Mouse (Mus musculus) forelimb bud, embryonic 11.5 days (tissue): ENCODE measurements around the gene Pp2d1.
A peak's percentile ranks its signal among the peaks of the same experiment; 100 is the strongest.
"Not testable (repeated sequence)": the region's sequence is repeated elsewhere in the genome, so short reads cannot be mapped to it uniquely, and the experiment has no call there.

Experiments used
- DNase-seq: peaks from one replicate; pipeline ENCODE4 v3.0.0-alpha.2; 2012; ENCODE audit warnings: low read depth, low spot score

Gene Pp2d1

GRCm38 (mm10) chr17:53539351-53539750 lies at the start of gene Pp2d1:
Gene Pp2d1 (minus strand): TSS chr17:53539451.
- DNase-seq: not testable (repeated sequence)

GRCm38 (mm10) chr17:53588097-53588855 lies 49.0 kb upstream of the Pp2d1 start:
- DNase-seq: no peak

- no peak for DNase-seq
Measured at GRCm38 (mm10) chr17:53587074-53587851, 48.0 kb upstream of the Pp2d1 start.

- DNase-seq: no peak
Measured at GRCm38 (mm10) chr17:53583846-53584579, 44.8 kb upstream of the Pp2d1 start.

GRCm38 (mm10) chr17:53582805-53583204 lies 43.6 kb upstream of the Pp2d1 start:
- DNase-seq: no peak

- DNase-seq: no peak
Measured at GRCm38 (mm10) chr17:53582026-53582585, 42.9 kb upstream of the Pp2d1 start.

GRCm38 (mm10) chr17:53580237-53580636 lies 41.0 kb upstream of the Pp2d1 start:
- DNase-seq: no peak

- no peak for DNase-seq
Measured at GRCm38 (mm10) chr17:53579612-53580011, 40.4 kb upstream of the Pp2d1 start.

- DNase-seq: no peak
Measured at GRCm38 (mm10) chr17:53578776-53579175, 39.5 kb upstream of the Pp2d1 start.

GRCm38 (mm10) chr17:53578249-53578648 lies 39.0 kb upstream of the Pp2d1 start:
- DNase-seq: no peak

- no peak for DNase-seq
Measured at GRCm38 (mm10) chr17:53577754-53578153, 38.5 kb upstream of the Pp2d1 start.

GRCm38 (mm10) chr17:53577151-53577550 lies 37.9 kb upstream of the Pp2d1 start:
- no peak for DNase-seq

GRCm38 (mm10) chr17:53573019-53573556 lies 33.8 kb upstream of the Pp2d1 start:
- no peak for DNase-seq

- not testable (repeated sequence) for DNase-seq
Measured at GRCm38 (mm10) chr17:53570932-53571331, 31.7 kb upstream of the Pp2d1 start.

- no peak for DNase-seq
Measured at GRCm38 (mm10) chr17:53570361-53570875, 31.2 kb upstream of the Pp2d1 start.

GRCm38 (mm10) chr17:53569829-53570228 lies 30.6 kb upstream of the Pp2d1 start:
- no peak for DNase-seq

- DNase-seq: no peak
Measured at GRCm38 (mm10) chr17:53568734-53569386, 29.6 kb upstream of the Pp2d1 start.

GRCm38 (mm10) chr17:53568118-53568517 lies 28.9 kb upstream of the Pp2d1 start:
- DNase-seq: peak; percentile 61

GRCm38 (mm10) chr17:53567346-53568101 lies 28.3 kb upstream of the Pp2d1 start:
- no peak for DNase-seq

GRCm38 (mm10) chr17:53566919-53567345 lies 27.7 kb upstream of the Pp2d1 start:
- peak; percentile 65 for DNase-seq
